Mouse (Mus musculus) kidney, adult 2 months (tissue): ENCODE data around the gene Sar1a. TPM values are rescaled to one million over a fixed set of nuclear protein-coding genes. Genes with fewer than 3 reads are reported as not detected.

ENCODE experiments used
- DNase-seq: peaks from one replicate; pipeline ENCODE4 v3.0.0; 2021
- H3K27ac ChIP-seq: fragments of 200-500 bp; 2 replicates; pipeline ENCODE4 v1.5.1; 2012; ENCODE audit warnings: low read depth, low read length, control low read depth, inconsistent platforms; ENCODE audit not compliant: insufficient read depth
- H3K27me3 ChIP-seq: fragments of 200-500 bp; replicated peaks from 2 replicates; pipeline ENCODE4 v1.6.1; 2012; ENCODE audit warnings: mild to moderate bottlenecking, moderate library complexity, low read length, inconsistent platforms; ENCODE audit not compliant: control insufficient read depth, insufficient read depth
- H3K36me3 ChIP-seq: fragments of 200-500 bp; 2 replicates; pipeline ENCODE4 v1.6.1; 2012; ENCODE audit warnings: mild to moderate bottlenecking, moderate library complexity, low read length, inconsistent platforms; ENCODE audit not compliant: control insufficient read depth, insufficient read depth
- H3K4me1 ChIP-seq: fragments of 200-500 bp; 2 replicates; pipeline ENCODE4 v1.6.1; 2011; ENCODE audit warnings: low read length; ENCODE audit not compliant: control insufficient read depth, insufficient read depth
- H3K4me3 ChIP-seq: fragments of 200-500 bp; 2 replicates; pipeline ENCODE4 v1.5.1; 2011; ENCODE audit warnings: mild to moderate bottlenecking, low read depth, low read length, control low read depth; ENCODE audit not compliant: insufficient read depth
- CTCF ChIP-seq: fragments of 200-500 bp; conservative IDR thresholded peaks from 2 replicates; pipeline ENCODE4 v1.5.1; 2011; ENCODE audit warnings: low read depth, mild to moderate bottlenecking, control low read depth, low read length, moderate library complexity, mixed read lengths; ENCODE audit not compliant: insufficient read depth, insufficient read length
- POLR2A ChIP-seq: fragments of 200-500 bp; IDR thresholded peaks from one replicate; pipeline ENCODE4 v1.6.1; 2011; ENCODE audit warnings: low read depth, low read length, control low read depth
- WGBS: fragments of 180-500 bp; shearing (Covaris S2); methylation state at CpG from one replicate; pipeline ENCODE4 v1.1.7; 2018; 5-methylcytosine and 5-hydroxymethylcytosine counted together
- polyA plus RNA-seq: library from polyadenylated mRNA; depleted of rRNA; stranded (reverse); fragments of >200 nt; gene quantifications from 2 replicates; pipeline ENCODE4 v1.2.3, GENCODE M21; 2012

The Sar1a gene
- polyA plus RNA-seq, 1 experiment = 67.7 TPM

DNA sequence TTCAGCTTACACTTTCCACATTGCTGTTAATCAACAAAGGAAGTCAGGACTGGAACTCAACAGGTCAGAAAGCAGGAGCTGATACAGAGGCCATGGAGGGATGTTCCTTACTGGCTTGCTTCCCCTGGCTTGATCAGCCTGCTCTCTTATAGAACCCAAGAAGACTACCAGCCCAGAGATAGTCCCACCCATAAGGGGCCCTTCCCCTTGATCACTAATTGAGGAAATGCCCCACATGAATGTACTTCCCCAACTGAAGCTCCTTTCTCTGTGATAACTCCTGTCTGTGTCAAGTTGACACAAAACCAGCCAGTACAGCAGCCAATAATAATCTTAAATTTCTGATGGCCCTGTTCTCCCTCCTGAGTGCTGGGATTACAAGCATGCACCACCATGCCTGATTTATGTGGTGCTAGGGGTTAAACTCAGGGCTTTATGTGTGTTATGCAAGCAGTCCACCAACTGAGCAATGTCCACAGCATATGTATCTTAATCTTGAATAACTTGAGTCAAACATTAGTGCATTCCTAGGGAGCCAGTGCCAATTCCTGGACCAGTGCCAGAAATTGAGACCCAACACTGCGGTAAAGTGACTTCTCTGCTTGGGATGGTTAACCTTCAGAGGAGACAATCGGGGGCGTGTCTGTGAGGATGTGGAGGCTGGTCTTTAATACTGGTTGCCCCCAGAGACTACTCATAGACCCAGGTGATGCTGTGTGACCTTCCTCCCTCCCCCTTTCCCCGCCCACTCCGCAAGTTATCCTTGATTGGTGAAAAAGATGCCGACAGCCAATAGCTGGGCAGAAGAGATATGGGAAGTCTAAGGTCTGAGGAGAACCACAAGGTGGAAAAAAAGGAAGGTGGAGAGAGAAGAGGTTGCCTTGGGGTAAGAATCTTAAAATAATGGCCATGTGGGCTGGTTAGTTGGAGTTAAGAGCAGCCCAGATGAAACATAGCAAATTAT is 26.6 kb downstream of the Sar1a start:
- Histone ChIP-seq H3K27me3 (no peaks in the 10 kb centered on the region), H3K4me3 (no peak overlapping the region), H3K4me1 (peaks cover 3% of the 10 kb centered on the region; the same call in 1 of the 2 replicates), H3K36me3 (no peaks in the 10 kb centered on the region), H3K27ac (no peak overlapping the region)
- TF ChIP-seq POLR2A (no peak), CTCF (no peak)
- WGBS = 59% methylated on average over 6 of the region's 6 CpGs
- peak; percentile 47 for DNase-seq

DNA sequence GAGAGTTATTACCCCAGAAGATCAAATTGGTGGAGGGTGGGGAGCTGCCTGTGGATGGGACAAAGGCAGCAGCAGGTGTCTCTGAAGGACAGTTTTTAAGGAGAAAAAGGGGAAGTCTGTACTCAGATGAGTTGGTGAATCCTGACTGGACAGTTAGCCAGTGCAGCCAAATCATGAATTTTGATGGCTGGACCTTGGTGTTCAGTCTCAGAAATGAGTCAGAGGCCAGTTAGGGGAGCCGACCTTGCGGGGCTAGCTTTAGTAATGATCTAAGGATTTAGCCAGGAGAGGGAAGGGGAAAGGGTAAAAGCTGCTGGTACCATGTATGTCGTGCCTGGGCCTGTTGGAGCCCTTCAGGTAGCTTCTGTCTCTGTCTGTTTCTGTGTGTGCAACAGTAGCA is 33.5 kb downstream of the Sar1a start:
- Histone ChIP-seq H3K27me3 (no peaks in the 10 kb centered on the region), H3K36me3 (no peaks in the 10 kb centered on the region), H3K4me3 (no peak overlapping the region), H3K27ac (no peak overlapping the region), H3K4me1 (peaks cover 11% of the 10 kb centered on the region; the same call in 1 of the 2 replicates)
- 76% methylated on average over 3 of the region's 3 CpGs for WGBS
- TF ChIP-seq CTCF = no peak
- TF ChIP-seq POLR2A = no peak
- no peak for DNase-seq

DNA sequence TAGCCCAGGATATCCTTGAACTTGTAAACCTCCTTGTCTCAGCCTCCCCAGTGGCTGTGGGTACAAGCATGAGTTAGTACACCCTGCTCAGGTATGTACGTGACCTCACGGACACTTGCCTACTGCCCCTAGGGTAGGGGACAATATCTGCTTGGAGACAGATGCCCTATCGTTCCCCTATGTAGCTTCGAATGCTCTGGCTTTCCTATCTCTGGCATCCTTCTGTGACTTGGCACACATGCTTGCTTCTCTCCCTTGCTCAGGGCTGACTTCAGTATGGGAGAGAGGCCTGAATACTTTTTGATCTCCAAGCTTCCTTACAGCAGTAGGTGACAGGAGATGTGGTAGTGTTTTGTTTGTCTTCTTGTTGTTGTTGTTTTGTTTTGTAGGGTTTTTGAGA is 34.0 kb downstream of the Sar1a start:
- Histone ChIP-seq H3K27ac (no peak overlapping the region), H3K4me1 (peaks cover 11% of the 10 kb centered on the region; the same call in 1 of the 2 replicates), H3K4me3 (no peak overlapping the region), H3K27me3 (no peaks in the 10 kb centered on the region), H3K36me3 (no peaks in the 10 kb centered on the region)
- no peak for DNase-seq
- WGBS = 94% methylated on average over 4 of the region's 4 CpGs
- TF ChIP-seq CTCF (no peak), POLR2A (no peak)

DNA sequence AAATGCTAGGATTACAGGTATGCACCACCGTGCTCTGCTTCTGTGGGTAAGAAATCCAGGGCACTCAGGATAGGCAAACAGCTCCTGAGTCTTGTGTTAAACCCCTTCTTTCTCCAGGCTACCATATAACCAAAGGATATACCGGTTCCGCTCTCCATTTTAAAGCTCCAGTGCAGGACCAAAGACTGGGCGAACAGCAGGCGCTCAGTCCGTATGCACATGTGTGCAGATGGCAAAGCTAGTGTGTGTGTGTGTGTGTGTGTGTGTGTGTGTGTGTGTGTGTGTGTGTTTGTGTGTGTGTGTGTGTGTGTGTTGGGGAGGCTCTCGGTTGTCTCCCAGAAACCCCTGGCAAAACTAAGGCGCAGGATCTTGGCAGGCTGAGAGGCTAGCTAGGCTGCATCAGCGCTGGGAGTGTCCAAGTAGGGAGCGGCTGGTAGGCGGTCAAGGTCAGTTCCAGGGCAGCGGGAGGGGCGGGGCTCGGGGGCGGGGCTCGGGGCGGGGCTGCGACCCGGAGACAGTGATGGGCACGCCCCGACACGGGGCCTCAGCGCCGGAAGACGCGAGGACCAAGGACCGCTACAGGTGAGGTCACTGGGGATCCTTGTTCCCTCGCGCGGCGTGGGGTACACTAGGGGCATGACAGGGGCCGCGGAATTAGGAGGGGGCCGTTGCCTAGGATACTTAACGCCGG is 34.8 kb downstream of the Sar1a start, which contains the start of gene Aifm2:
Gene Aifm2 (plus strand): TSS at position 493 of the 691 bp plus-strand sequence.
- no peaks in the 10 kb centered on the region for H3K27me3 ChIP-seq
- peak within 1 kb of the TSS; percentile 94 for H3K4me3 ChIP-seq
- peaks cover 11% of the 10 kb centered on the region; the same call in 1 of the 2 replicates for H3K4me1 ChIP-seq
- 11% methylated on average over 34 of the region's 36 CpGs for WGBS
- DNase-seq = peak; percentile 87
- no peaks in the 10 kb centered on the region for H3K36me3 ChIP-seq
- H3K27ac ChIP-seq = peak within 1 kb of the TSS; percentile 33; the same call in 1 of the 2 replicates
- TF ChIP-seq POLR2A (peak; percentile 19), CTCF (no peak)

DNA sequence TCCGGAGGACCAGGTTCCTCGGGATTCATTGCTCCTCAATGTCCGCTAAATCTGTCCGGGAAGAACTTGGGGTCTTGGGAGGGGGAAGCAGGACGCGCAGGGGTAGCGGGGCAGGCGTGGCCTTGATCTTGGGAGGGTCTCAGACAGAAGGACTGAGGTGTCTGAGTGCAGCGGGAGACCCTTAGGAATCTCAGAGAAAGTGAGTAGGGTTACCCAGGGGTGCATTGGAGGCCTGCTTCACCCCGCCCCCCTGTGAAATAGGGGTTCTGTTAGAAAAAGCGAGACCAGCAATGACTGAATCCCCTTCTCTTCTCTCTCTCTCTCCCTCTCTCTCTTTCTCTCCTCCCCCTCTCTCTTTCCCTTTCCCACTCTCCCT is 35.4 kb downstream of the Sar1a start:
- no peaks in the 10 kb centered on the region for H3K36me3 ChIP-seq
- TF ChIP-seq CTCF (no peak), POLR2A (no peak)
- peak overlapping the region; percentile 24; the same call in 1 of the 2 replicates for H3K27ac ChIP-seq
- H3K4me1 ChIP-seq = peaks cover 11% of the 10 kb centered on the region; the same call in 1 of the 2 replicates
- WGBS = 4% methylated on average over 11 of the region's 11 CpGs
- peak overlapping the region; percentile 94 for H3K4me3 ChIP-seq
- no peak for DNase-seq
- no peaks in the 10 kb centered on the region for H3K27me3 ChIP-seq

DNA sequence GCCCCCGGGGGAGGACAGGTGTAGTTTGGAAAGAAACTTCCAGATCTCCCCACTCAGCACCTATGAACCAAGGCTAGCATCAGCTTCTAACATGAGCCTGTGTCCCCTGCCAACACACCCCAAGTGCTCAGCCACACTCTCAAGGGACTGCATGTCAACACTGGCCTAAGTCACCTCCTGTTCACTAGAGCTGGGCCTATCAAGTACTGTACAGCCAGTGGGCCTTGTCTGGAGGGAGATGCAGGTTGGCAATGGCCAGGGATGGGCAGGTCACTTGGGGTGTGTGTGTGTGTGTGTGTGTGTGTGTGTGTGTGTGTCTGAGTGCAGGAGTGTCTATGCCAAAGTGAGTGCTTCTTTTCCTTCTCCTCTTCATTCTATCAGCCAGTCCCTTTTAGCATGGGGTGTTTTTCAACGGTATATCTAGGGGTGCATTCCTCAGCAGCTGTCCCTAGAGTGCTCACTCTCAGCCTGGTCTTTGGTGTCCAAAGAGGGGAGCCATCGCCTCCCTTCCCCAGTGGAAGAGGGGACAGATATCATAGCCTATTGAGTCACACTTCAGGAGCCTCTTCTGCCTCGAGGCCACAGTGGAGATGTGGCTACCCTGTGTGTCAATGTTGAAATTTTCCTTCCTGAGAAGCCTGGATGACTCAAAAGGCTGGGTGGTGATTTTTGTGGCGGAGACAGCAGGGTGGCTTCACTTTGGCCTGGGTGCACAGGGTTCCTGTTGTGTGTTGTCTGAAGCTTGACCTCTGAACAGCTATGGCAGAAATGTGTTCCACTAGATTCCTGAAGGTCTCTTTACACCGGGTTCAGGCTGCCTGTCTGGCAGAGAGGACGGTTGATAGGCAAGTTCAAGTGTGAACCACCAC is 36.1 kb downstream of the Sar1a start:
- 66% methylated on average over 7 of the region's 7 CpGs for WGBS
- Histone ChIP-seq H3K27ac (no peak overlapping the region), H3K27me3 (no peaks in the 10 kb centered on the region), H3K4me3 (no peak overlapping the region), H3K36me3 (no peaks in the 10 kb centered on the region), H3K4me1 (peaks cover 11% of the 10 kb centered on the region; the same call in 1 of the 2 replicates)
- TF ChIP-seq CTCF (no peak), POLR2A (no peak)
- no peak for DNase-seq
